In genomic region chr6:127932697-127933096, GRCm38 (mm10) we compare ENCODE assay signal across 11 mouse cellular contexts. TPM values are rescaled to one million over a fixed set of nuclear protein-coding genes. Genes with fewer than 3 reads are reported as not detected.
DNase-seq lines count a peak whose midpoint lies in the region; ATAC-seq lines count a peak whose summit lies in the region.
"Had no signal": no experiment of that assay in that cellular context is flagged by ENCODE, and none has a peak within 500 bp of the region (broad histone marks: within the 10 kb centered on the region; RNA-seq: fewer than 3 reads in every experiment).

No protein-coding gene starts in this region.

- no peak; the same call in 1 of the 2 replicates for ATAC-seq in neural tube, embryonic 15.5 days (ENCODE audit: low FRiP score)
- ATAC-seq in limb, embryonic 12.5 days (ENCODE audit: insufficient number of reproducible peaks, insufficient read depth, low FRiP score, low TSS enrichment, low read depth): no peak
- ATAC-seq in midbrain, embryonic 14.5 days (ENCODE audit: low FRiP score, low TSS enrichment): no peak
- ATAC-seq: forebrain, postnatal 0 days had no signal

- no peak overlapping the region for H3K4me3 ChIP-seq in neural tube, embryonic 15.5 days (replicated peaks)
- H3K4me3 ChIP-seq in limb, embryonic 12.5 days (replicated peaks): no peak overlapping the region
- H3K4me3 ChIP-seq in midbrain, embryonic 14.5 days (replicated peaks; ENCODE audit: low read depth, low read length): no peak overlapping the region
- H3K4me3 ChIP-seq: neural tube, embryonic 13.5 days had no signal

- H3K27ac ChIP-seq in neural tube, embryonic 15.5 days (replicated peaks): no peak overlapping the region
- H3K27ac ChIP-seq in limb, embryonic 12.5 days: 0 out of 2 replicates have a peak overlapping the region, but pooled peaks have one; percentile 23
- H3K27ac ChIP-seq in midbrain, embryonic 14.5 days (replicated peaks; ENCODE audit: low read depth, low read length): no peak overlapping the region
- H3K27ac ChIP-seq: neural tube, embryonic 13.5 days had no signal

- DNase-seq in neural tube, embryonic 10.5 days (ENCODE audit: extremely low spot score, low spot score): peak; percentile 39
- DNase-seq in heart, postnatal 10 days: peak; percentile 64 to 67
- DNase-seq in spleen, postnatal 10 days (ENCODE audit: low spot score in 2 of 2): no peak
- DNase-seq in cerebellum, adult 18-20 months: no peak
- DNase-seq in cerebellum, postnatal 36 days: no peak
- no peak for DNase-seq in midbrain, embryonic 14.5 days
- DNase-seq: forebrain, postnatal 0 days; thymus, postnatal 25 days had no signal

- 61% methylated on average over 5 of the region's 5 CpGs for WGBS in neural tube, embryonic 15.5 days
- 32% methylated on average over 5 of the region's 5 CpGs for WGBS in limb, embryonic 12.5 days
- 75% methylated on average over 5 of the region's 5 CpGs for WGBS in midbrain, embryonic 14.5 days

- H3K9me3 ChIP-seq in neural tube, embryonic 15.5 days (replicated peaks): no peaks in the 10 kb centered on the region
- H3K9me3 ChIP-seq in limb, embryonic 12.5 days: no peaks in the 10 kb centered on the region
- H3K9me3 ChIP-seq in midbrain, embryonic 14.5 days (ENCODE audit: control insufficient read depth, low read length): no peaks in the 10 kb centered on the region
- H3K9me3 ChIP-seq: neural tube, embryonic 13.5 days had no signal

- no peak overlapping the region for H3K9ac ChIP-seq in neural tube, embryonic 15.5 days (replicated peaks)
- H3K9ac ChIP-seq in limb, embryonic 12.5 days (replicated peaks): no peak overlapping the region
- no peak overlapping the region for H3K9ac ChIP-seq in midbrain, embryonic 14.5 days (replicated peaks; ENCODE audit: low read length)
- H3K9ac ChIP-seq: forebrain, postnatal 0 days; neural tube, embryonic 13.5 days had no signal

- no peaks in the 10 kb centered on the region for H3K27me3 ChIP-seq in neural tube, embryonic 15.5 days (replicated peaks)
- no peaks in the 10 kb centered on the region for H3K27me3 ChIP-seq in limb, embryonic 12.5 days
- no peaks in the 10 kb centered on the region for H3K27me3 ChIP-seq in midbrain, embryonic 14.5 days (ENCODE audit: control insufficient read depth, insufficient read depth, low read length)
- H3K27me3 ChIP-seq: neural tube, embryonic 13.5 days had no signal

- peaks cover 9% of the 10 kb centered on the region for H3K4me1 ChIP-seq in neural tube, embryonic 15.5 days
- peaks cover 26% of the 10 kb centered on the region for H3K4me1 ChIP-seq in limb, embryonic 12.5 days (replicated peaks)
- H3K4me1 ChIP-seq in midbrain, embryonic 14.5 days (ENCODE audit: control insufficient read depth, insufficient read depth, low read length): no peaks in the 10 kb centered on the region

- no peaks in the 10 kb centered on the region for H3K36me3 ChIP-seq in neural tube, embryonic 15.5 days
- H3K36me3 ChIP-seq in limb, embryonic 12.5 days: peaks cover 29% of the 10 kb centered on the region; the same call in 1 of the 2 replicates
- H3K36me3 ChIP-seq in midbrain, embryonic 14.5 days (ENCODE audit: control insufficient read depth, insufficient read depth, low read length): no peaks in the 10 kb centered on the region

- intact Hi-C loops in heart, postnatal 10 days (cut with DNase I): no loop called here

- no peak overlapping the region for H3K4me2 ChIP-seq in neural tube, embryonic 15.5 days
- no peak overlapping the region for H3K4me2 ChIP-seq in limb, embryonic 12.5 days
- H3K4me2 ChIP-seq in midbrain, embryonic 14.5 days (ENCODE audit: low read length): no peak overlapping the region
- H3K4me2 ChIP-seq: neural tube, embryonic 13.5 days had no signal

RNA-seq across cellular contexts. Expression of gene Tspan11, which starts 45.3 kb away (rescaled TPM):
- 3.7 and 4.5 TPM in 2 replicates for polyA plus RNA-seq in neural tube, embryonic 15.5 days (2015; fragmentation: Nextera tagmentation; extraction: Ambion mirVana)
- total RNA-seq in heart, postnatal 10 days (2021): 1 to 10 TPM; 4.7 to 4.9 TPM
- polyA plus RNA-seq in limb, embryonic 12.5 days (2016; fragmentation: Nextera tagmentation; extraction: Ambion mirVana): 14.9 and 15.7 TPM in 2 replicates
- 5.0 and 8.4 TPM in 2 replicates for polyA plus RNA-seq in midbrain, embryonic 14.5 days (2014; fragmentation: Nextera tagmentation; extraction: Ambion mirVana)

Comparison
In these comparisons a context has a peak if more than half of its experiments do, and no peak if none do; other contexts are left out.
1. DNase-seq: peak in neural tube, embryonic 10.5 days (single experiment) and heart, postnatal 10 days (2 of 2); none in spleen, postnatal 10 days (0 of 2), cerebellum, adult 18-20 months (0 of 2), cerebellum, postnatal 36 days (0 of 2) and midbrain, embryonic 14.5 days (single experiment).